Mouse (Mus musculus): Measurements from ENCODE around the gene Ddx10.

Ddx10 gene

DNA sequence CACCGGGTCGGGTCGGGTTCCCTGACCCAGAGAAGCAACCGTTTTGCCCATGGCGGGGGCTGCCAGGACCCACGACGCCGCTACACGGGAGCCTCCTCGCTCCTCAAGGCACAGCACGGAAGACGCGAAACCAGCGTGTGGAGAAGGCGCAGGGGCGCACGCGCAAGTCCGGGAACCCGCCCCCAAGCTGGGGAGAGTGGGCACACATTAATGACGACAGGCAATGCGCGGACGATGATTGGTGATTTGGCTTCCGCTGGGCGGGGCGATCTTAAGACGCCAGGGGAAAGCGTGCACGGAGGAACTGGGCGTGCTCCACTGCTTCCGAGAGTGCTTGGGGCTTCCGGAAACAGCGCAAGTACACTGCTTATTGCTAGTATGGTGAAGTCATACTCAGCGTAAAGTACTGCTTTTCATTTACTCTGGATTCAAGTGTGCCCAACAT lies at the start of gene Ddx10:
Ddx10 (minus strand) TSS at position 101 of the 445 bp plus-strand sequence.
- peak; percentile 100 for ATAC-seq (ENCODE audit: low TSS enrichment)

DNA sequence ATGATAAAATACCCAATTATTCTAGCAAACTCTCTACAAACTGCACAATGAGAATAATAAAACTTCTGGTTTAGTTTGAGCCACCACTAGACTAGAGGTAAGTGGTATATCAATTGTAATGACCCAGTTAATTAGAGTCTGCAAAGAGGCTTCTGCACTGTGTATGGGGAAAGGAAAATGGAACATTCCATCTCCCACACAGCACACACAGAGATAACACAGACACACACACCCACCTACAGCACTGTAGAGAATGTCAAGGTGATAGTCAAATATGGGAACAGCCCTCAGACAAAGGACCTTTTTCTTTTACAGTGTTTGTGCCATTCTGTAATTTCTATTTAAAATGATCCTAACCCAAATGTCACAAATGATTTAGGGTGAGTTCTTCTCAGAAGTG lies 45.0 kb upstream of the Ddx10 start:
- ATAC-seq (ENCODE audit: low TSS enrichment) = peak; percentile 64; the same call in 1 of the 2 replicates

DNA sequence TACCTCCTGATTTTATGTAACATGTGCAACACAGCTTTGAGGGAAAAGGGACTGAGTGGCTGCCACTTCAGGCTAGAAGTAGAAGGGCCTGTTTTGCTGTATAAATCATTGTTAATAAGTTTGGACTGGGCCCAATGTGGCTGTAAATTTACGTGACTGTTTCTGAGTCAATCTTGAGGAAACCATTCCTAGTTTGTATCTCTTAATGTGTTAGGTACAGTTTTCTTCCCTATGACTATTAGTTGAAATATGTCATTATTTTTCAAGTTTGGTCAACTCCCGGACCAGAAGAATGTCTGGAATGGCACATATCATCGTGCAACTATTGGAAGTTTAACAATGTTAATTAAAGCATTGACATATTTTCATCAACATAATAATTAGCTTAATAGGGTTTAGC lies 42.2 kb upstream of the Ddx10 start:
- no peak for ATAC-seq (ENCODE audit: low TSS enrichment)

DNA sequence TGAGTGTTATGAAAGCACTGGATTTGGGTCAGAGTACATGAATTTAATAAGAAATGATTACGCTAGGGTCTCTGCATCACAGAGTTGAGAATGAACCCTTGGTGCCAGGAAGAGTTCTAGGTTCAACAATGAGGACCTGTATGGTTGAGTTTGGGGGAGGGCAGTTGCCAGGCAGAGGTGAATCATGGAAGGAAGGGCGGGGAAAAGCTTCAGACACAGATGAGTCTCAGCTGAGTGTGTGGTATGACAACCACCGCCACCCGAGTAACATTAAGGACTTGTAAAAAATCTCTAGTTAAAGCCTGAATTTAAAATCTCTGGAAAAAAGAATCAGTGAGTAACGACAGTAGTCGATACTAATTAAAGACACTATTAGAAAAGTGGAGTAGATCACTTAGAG lies 38.9 kb upstream of the Ddx10 start:
- peak; percentile 76; the same call in 1 of the 2 replicates for ATAC-seq (ENCODE audit: low TSS enrichment)

DNA sequence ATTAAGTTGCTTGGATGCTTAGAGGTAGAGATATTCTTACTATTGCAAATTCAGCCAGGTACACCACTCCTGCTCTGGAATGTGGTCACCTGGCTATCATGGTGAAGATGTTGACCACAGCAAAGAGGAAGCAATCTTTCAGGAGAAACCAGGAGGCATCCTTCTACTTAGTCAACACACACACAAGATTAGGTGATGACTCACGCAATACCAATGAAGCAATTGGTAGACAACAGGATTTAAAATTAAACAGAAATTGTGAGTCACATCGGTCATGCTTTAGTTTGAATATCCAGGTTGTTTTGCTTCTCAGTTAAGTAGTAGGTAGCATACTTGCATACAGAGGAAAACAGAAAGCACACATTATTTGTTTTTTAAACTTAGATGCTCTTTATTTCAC lies 31.1 kb upstream of the Ddx10 start:
- no peak for ATAC-seq (ENCODE audit: low TSS enrichment)

DNA sequence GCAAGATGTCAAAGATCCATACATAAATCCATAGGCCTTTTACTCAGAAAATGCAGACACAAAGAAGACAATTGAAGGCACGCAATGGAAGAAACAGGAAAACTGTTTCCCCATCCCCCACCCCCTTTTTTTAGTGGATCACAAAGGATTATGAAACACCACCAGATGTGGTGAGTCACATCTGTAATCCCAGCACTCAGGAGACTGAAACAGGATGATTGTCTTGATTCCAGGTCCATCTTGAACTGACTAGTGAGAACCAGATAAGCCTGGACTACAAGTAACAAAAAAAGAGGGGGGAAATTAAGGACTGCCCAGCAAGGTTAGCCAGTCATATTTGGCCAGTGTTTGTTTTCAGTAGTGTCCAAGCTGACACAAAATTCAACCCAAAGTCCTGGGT lies 28.5 kb upstream of the Ddx10 start:
- no peak for ATAC-seq (ENCODE audit: low TSS enrichment)

DNA sequence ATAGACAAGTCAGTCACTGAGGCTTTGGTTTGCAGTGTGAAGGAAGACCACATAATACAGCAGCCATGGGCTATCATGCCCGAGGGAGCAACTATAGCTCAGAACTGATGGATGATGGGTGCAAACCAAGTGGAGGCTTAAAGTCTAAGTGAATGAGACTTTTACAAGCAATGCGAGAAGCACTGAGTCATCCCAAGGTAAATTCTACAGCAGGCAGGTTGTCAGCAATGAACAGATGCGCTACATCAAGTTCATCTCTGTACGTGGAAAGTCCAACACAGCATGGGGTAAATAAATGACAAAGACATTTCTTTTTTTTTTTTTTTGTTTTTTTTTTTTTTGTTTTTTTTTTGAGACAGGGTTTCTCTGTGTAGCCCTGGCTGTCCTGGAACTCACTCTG lies 24.9 kb upstream of the Ddx10 start:
- no peak for ATAC-seq (ENCODE audit: low TSS enrichment)

DNA sequence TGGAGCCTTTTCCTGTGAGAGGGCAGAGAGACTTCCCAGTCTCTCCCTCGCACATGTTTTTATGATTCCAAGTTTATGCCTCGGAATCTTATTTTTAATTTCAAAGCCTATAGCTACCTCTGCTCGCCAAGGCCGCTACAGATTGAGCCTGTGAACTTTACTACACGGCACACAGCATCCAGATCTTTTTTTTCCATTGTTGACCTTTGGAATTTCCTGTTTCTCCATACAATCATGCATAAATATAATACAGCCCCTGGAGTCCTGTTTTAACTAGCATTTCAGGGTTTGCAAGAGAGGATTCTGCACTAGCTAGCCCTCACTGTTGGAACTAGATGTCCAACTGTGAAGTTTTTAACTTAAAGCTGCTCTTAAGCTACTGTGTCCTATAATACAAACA lies 24.4 kb upstream of the Ddx10 start:
- 0 out of 2 replicates have a peak, but pooled peaks have one; percentile 62 for ATAC-seq (ENCODE audit: low TSS enrichment)

DNA sequence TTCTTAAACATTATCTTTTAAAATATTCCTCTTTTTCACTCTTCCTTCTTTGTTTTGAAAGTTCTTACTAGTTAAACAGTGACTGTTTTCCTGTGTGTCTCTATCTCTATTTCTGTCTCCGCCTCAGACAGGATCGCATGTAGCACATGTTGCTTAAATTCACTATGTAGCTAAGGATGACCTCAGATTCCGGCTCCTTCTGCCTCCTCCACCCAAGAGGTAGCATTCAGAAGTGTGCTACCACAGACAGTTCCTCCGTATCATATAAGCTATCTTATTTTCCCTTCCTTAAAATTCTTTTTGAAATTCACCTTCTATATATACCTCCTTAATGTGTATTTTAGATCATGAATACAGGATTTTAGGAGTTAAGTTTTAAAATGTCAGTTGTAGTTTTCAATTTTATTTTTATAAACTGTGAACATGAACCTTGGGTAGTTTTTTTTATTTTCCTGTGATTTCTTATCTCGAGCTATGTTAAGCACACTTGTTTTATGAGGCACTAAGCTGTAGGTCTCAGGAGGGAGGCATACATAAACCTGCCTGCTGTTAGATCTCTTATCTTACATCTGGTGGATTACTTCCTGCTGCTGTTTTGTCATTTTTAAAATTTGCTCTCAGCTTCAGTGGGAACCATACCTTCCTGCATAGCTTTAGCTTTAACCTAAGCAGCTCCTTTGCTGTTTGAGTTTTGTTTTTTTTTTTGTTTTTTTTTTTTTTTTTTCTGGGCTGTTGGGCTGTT lies 23.6 kb upstream of the Ddx10 start:
- ATAC-seq (ENCODE audit: low TSS enrichment) = no peak

DNA sequence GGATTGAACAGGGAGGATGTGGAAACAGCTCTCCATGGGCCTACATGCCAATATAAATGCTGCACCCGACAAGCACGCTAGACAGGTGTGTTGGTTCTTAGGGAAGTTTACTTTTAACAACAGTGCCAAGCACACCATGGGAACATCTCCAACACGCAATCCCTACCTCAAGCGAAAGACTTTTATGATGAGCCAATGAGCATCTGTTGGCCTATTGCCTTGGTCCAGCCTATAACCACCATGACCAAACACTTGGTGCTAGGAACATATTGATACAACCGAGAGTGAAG lies 21.6 kb upstream of the Ddx10 start:
- ATAC-seq (ENCODE audit: low TSS enrichment) = no peak

DNA sequence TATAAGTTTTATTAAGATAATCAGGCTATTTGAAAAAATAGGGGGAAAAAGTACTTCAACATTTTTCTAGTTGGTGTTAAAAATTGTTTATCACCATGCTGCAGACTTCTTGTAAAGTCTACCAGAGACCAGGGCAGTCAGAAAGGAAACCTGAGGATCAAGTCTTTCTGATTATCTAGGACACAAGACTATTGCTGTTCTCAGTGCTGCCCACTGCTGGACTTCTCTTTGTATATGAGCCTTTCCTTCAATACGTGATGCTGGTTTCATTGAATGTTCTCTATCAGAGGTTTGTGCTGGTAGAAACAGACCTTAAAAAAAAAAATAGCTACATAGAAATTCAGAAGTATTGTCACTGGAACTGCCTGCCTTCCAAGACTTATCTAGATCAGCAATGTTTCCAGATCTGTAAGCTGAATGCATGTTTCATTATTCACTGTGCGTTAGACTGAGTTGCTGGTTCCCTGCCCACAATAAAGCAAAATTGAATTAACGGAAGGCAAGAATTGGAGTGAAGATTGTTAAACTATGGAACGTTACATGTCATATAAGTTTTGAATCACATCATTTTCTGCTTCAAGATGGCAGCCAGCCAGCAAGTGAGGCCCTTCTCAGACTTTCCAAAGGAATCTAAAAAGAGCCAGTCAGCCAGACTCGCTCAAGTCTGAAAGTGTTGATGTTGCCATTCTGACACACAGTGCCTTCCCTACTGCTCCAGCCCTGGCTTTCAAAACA lies 21.0 kb upstream of the Ddx10 start:
- peak; percentile 47 for ATAC-seq (ENCODE audit: low TSS enrichment)

DNA sequence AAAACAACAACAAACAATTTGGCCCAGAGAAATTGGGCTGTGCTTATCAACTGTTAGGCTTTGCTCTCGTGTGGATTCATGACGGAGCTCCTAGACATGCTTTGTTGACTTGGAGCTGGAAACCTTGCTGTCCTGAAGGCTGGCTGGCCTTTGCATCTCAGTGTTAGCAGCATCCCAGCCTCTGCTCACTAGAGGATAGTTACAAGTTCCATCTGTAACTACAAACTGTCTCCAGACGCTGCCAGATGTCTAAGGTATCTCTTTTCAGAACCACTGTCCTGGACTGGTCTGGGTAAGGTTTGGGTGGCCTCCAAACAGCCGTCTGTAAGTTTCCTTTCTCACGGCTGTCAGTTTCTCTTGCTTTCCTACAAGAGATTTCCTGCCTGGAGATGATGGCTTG lies 20.2 kb upstream of the Ddx10 start:
- ATAC-seq (ENCODE audit: low TSS enrichment) = no peak

DNA sequence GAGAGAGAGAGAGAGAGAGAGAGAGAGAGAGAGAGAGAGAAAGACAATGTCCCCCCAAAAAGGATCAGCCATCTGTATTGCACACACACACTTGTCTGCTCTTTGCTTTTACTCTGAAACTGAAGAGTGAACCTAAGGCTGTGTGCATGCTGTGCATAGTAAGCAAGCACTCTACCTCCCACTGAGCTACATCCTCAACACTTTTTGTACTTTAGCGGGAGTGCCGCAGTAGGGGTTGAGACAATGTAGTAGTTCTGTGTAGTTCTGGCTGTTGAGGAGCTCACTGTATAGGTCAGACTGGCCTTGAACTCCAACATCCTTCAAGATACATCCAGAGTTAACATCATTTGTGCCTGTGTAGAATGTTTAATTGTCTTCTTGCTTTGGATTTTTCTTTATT lies 17.7 kb upstream of the Ddx10 start:
- ATAC-seq (ENCODE audit: low TSS enrichment) = no peak

DNA sequence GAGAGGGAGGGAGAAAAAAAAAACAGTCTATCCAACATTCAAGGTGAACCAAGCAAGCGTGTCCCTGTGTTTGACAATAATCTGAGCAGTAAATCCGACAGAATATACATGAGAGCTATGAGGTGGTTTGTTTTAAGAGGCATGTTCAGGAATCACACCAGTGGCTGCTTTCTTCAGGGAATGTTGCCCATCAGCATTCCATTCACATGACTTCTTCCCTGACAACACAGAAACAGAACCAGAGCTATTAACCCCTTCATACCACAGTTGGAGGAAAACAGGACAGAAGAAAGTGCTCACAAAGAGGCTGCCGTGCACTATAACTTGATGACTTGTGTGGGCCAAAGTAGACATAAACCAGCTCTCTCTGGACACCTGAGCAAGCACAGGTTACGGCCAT lies 16.5 kb upstream of the Ddx10 start:
- ATAC-seq (ENCODE audit: low TSS enrichment) = no peak

DNA sequence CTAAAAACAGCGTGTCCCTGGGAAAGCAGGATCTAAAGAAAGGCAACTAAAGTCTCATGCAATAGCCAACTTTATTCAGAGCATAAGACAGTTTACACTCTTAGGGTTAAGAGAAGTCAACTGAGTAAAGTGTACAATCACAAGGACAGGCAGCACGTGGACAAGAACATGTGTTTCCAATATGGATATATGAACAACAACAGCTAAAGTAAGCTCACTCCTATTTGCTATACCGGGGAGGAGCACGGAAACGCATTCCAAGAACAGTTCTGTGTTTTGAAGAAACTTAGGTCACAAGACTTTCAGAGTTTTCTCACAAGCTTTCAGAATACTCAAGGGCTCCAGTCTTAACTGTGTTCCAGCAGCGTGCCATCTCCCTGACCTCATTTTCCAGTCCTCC lies 10.3 kb upstream of the Ddx10 start:
- ATAC-seq (ENCODE audit: low TSS enrichment) = 0 out of 2 replicates have a peak, but pooled peaks have one; percentile 8

DNA sequence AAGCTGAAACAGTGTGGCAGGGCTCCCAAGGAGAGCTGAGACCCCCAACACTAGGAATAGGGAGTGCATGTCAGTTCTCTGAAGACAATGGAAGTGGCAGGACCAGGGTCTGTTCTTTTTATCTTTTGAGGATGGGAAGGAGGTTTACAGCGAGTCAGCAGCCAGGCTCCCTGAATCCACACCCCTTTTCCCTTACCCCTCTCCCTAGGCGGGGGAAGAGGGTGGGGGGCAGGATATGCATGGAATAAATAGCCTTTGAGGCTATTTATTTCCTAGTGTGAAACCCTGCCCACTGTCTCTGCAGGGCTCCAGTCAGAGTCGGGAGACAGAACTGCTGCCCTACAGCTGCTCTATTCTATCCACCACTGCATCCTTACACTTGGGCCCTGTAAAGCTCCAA lies 9.9 kb upstream of the Ddx10 start:
- peak; percentile 70 for ATAC-seq (ENCODE audit: low TSS enrichment)

DNA sequence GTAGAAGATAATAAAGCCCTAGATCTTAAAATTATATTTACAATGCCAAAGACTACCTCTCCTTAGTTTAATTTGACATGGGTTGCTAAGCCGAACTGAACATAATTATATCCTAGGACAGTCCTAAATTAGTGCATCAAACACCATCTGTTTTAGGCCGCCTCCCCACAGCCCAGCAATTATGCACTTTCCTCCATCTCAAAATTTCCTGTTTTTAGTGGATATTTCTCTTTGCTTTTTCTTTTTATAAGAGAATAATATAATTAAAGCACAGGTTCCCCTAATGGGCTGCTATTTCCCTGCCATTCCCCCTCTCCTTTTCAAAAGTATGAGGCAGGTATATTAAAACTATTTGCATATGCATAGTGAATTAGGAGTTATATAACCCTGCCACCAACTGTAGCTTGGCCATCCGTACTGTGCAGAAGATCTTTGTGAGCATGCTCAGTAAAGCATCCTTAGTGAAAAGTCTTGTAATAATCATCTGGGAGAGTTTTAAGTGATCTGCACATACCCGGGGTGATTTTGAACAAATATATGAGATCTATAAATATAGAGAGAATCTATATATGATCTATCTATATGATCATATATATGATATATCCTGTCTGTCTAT lies 8.9 kb upstream of the Ddx10 start:
- peak; percentile 64; the same call in 1 of the 2 replicates for ATAC-seq (ENCODE audit: low TSS enrichment)

DNA sequence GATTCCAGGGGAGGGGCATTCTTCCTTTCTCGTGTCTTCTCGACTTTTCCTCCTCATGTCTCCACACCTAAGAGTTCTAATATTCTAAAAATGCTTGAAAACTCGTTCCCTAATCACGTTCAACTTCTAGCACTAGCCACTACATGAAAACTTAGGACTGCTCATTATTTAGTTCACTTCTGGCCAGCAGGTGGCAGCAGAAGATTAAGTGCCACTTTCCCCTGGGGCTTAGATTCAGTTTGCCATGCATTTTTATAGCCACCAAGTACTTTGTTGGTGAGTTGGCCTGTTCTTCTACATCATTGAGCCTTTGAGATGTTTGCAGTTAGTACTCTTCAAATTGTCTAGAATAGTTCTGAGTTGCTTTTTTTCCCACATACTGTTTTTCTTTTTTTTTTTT lies 6.5 kb upstream of the Ddx10 start:
- peak; percentile 60 for ATAC-seq (ENCODE audit: low TSS enrichment)

DNA sequence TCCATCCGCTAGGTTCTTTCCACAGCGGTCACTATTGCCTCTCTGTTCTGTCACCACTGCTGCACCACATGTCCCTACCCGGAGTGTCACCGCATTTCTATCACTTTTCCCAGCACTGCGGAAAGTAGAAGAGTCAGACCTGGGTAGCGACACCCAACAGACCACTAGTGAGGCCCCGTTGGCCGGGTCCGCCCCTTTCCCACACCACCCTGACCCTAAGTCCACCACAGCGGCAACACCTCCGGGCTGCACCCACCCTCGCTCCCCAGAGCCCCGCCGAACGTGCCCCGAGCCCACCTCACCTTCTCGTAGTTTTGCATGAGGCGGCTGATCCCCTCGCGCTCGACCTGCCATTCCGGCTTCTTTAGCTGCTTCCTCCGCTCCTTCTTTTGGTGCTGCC lies 337 bp downstream of the Ddx10 start:
- ATAC-seq (ENCODE audit: low TSS enrichment) = peak; percentile 22; the same call in 1 of the 2 replicates

DNA sequence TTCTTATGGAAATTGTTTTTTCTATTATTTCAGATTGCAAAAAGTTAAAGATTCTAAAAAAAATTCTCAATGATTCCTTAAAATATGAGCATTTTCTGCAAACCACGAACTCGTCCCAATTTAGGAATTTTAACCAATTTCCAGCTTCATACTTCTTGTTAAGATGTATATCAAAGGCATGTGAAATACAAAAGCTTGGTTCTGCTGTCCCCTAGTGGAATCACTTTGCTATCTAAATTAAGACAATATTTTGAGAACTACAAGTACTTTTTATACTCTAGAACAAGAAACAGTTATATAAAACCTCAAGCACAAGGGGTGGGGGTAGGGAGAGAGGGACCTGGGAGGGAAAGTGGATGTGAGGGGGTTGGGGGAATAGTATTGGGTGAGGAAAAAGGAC lies 29.7 kb downstream of the Ddx10 start:
- ATAC-seq (ENCODE audit: low TSS enrichment) = peak; percentile 74

DNA sequence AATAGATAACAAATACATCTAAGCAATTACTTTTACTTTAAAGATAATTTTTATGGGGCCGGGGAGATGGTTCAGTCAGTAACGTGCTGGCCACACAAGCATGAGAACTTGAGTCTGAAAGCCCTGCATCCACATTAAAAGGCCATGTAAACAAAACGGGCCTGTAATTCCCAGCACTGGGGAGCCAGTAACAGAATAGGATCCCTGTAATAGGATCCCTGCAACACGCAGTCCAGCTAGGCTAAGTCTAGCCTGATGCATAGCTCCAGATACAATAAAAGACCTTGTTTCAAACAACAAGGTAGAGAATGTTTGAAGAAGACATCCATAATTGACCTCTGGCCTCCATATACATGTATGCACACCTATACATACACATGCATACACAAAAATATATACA lies 39.6 kb downstream of the Ddx10 start:
- no peak for ATAC-seq (ENCODE audit: low TSS enrichment)

DNA sequence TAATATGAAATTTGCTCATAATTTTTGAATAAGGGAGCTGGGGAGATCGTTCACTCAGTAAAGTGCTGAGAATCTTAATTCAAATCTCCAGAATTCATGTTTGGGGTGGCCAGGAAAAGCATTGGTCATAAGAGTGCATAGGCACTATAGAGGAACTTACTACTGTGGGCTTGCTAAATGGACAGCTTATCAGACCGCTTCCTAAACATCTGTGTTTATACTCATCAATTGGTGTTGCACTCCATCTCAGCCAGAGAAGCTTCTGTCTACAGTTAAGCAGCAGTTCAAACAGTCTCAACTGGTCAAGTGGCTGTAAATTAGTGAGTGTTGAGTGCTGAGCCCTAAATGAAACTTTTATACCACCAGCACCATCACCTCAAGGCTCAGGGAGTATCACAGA lies 73.3 kb downstream of the Ddx10 start:
- ATAC-seq (ENCODE audit: low TSS enrichment) = no peak

DNA sequence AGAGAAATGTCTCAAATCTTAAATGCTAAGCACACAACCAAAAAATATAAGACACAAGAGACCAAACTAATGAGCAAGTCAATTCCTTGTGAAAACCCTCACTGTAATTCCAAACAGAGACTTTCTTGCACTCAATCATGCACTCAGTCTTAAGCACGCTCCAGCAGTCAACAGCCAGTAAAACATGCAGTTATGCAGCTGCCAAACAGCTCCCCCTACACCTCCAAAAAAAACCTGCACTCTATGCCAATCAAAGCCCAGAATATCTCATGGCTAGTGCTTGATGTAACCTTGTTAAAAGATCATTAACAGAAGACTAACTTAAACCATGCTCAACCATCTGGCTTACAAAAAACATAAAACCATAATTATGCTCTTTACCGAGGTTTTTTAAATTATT lies 74.6 kb downstream of the Ddx10 start:
- ATAC-seq (ENCODE audit: low TSS enrichment) = 0 out of 2 replicates have a peak, but pooled peaks have one; percentile 44
